Comparison of ENCODE assay signal across 9 mouse cellular contexts in the genomic region with DNA sequence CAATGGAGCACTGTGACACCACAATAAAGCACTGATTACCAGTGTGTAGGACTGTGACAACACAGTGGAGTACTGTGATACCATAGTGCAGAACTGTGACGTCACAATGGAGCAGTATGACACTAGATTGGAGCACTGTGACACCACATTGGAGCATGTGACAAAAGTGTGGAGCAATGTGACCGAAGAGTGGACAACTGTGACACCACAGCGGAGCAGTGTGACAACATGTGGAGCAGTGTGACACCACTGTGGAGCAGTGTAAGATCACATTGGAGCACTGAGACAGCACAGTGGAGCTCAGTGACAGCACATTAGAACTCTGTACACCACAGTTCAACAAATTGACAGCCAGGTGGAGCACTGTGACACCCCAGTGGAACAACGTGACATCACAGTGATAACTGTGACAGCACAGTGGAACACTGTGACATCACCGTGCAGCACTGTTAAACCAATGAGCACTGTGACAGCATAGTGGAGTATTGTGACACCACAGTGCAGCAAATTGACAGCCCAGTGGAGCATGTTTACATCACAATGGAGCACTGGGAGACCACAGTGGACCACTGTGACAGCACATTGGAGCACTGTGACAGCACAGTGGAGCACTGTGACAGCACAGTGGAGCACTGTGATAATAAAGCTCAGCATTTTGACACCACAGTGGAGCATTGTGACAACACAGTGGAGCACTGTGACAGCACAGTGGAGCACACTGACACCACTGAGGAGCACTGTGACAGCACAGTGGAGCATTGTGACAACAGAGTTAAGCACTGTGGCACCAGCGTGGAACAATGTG.
DNase-seq lines count a peak whose midpoint lies in the region; ATAC-seq and TF ChIP-seq lines count a peak whose summit lies in the region.
"Had no signal": no experiment of that assay in that cellular context is flagged by ENCODE, and none has a peak within 500 bp of the region (broad histone marks: within the 10 kb centered on the region; RNA-seq: fewer than 3 reads in every experiment).

No protein-coding gene starts in this region.

- WGBS in lung, postnatal 0 days, result 59% methylated on average over 6 of the region's 6 CpGs
- 57% methylated on average over 6 of the region's 6 CpGs for WGBS in forebrain, embryonic 10.5 days
- 58% methylated on average over 6 of the region's 6 CpGs for WGBS in midbrain, embryonic 13.5 days

- no peak overlapping the region for H3K4me2 ChIP-seq in lung, postnatal 0 days (replicated peaks; ENCODE audit: low read depth, low read length)
- H3K4me2 ChIP-seq in midbrain, embryonic 13.5 days (replicated peaks), result no peak overlapping the region

- H3K27me3 ChIP-seq in lung, postnatal 0 days (replicated peaks; ENCODE audit: insufficient read depth, low read length), result no peaks in the 10 kb centered on the region
- H3K27me3 ChIP-seq in forebrain, embryonic 10.5 days (ENCODE audit: poor library complexity, severe bottlenecking), result no peaks in the 10 kb centered on the region
- no peaks in the 10 kb centered on the region for H3K27me3 ChIP-seq in midbrain, embryonic 13.5 days

- H3K4me3 ChIP-seq in lung, postnatal 0 days (ENCODE audit: low read depth, low read length), result no peak overlapping the region
- H3K4me3 ChIP-seq in forebrain, embryonic 10.5 days, result no peak overlapping the region
- H3K4me3 ChIP-seq in midbrain, embryonic 13.5 days (replicated peaks), result no peak overlapping the region

- ATAC-seq in lung, postnatal 0 days, result peak; percentile 8
- peak; percentile 50 for ATAC-seq in midbrain, embryonic 13.5 days

- no peaks in the 10 kb centered on the region for H3K4me1 ChIP-seq in lung, postnatal 0 days (ENCODE audit: insufficient read depth, low read depth, low read length)
- H3K4me1 ChIP-seq in forebrain, embryonic 10.5 days, result no peaks in the 10 kb centered on the region
- H3K4me1 ChIP-seq in midbrain, embryonic 13.5 days (replicated peaks), result no peaks in the 10 kb centered on the region

- no peak overlapping the region for H3K9ac ChIP-seq in lung, postnatal 0 days (replicated peaks; ENCODE audit: low read depth)
- no peak overlapping the region for H3K9ac ChIP-seq in midbrain, embryonic 13.5 days (replicated peaks)

- H3K9me3 ChIP-seq in lung, postnatal 0 days (ENCODE audit: low read length), result peaks cover 41% of the 10 kb centered on the region
- H3K9me3 ChIP-seq in forebrain, embryonic 10.5 days, result peaks cover 79% of the 10 kb centered on the region
- peaks cover 78% of the 10 kb centered on the region for H3K9me3 ChIP-seq in midbrain, embryonic 13.5 days

- DNase-seq in lung, postnatal 0 days (ENCODE audit: low spot score), result peak; percentile 5
- no peak for DNase-seq in lung, postnatal 36 days
- DNase-seq in forebrain, embryonic 10.5 days (ENCODE audit: extremely low spot score, low spot score), result peak; percentile 14
- DNase-seq in induced T-regulatory cell, adult 2 months (ENCODE audit: low read depth), result peak; percentile 6
- no peak for DNase-seq in yolk sac, embryonic 10.5 days (ENCODE audit: low spot score)
- no peak for DNase-seq in adrenal gland, adult 8-10 months
- no peak for DNase-seq in right cerebral cortex, adult 18-20 months

- TF ChIP-seq CTCF in lung, postnatal 0 days (IDR thresholded peaks at IDR 0.05), result no peak

- no peak for TF ChIP-seq EP300 in lung, postnatal 0 days (IDR thresholded peaks at IDR 0.05)

- no peaks in the 10 kb centered on the region for H3K36me3 ChIP-seq in lung, postnatal 0 days (ENCODE audit: insufficient read depth, low read length)
- no peaks in the 10 kb centered on the region for H3K36me3 ChIP-seq in forebrain, embryonic 10.5 days (replicated peaks)
- 0 out of 2 replicates have a peak, but pooled peaks cover 8% of the 10 kb centered on the region for H3K36me3 ChIP-seq in midbrain, embryonic 13.5 days

- no peak overlapping the region for H3K27ac ChIP-seq in lung, postnatal 0 days (ENCODE audit: low read length)
- no peak overlapping the region for H3K27ac ChIP-seq in forebrain, embryonic 10.5 days
- H3K27ac ChIP-seq in midbrain, embryonic 13.5 days, result no peak overlapping the region
- H3K27ac ChIP-seq: macrophage had no signal

Comparison
In these comparisons a context has a peak if more than half of its experiments do, and no peak if none do; other contexts are left out.
1. DNase-seq: peak in lung, postnatal 0 days (single experiment), forebrain, embryonic 10.5 days (single experiment) and induced T-regulatory cell, adult 2 months (single experiment); none in lung, postnatal 36 days (single experiment), yolk sac, embryonic 10.5 days (single experiment), adrenal gland, adult 8-10 months (single experiment) and right cerebral cortex, adult 18-20 months (single experiment).